29 mouse cellular contexts compared by ENCODE assay signal in genomic region chr2:154601324-154601723, GRCm38 (mm10). TPM values are rescaled to one million over a fixed set of nuclear protein-coding genes. Genes with fewer than 3 reads are reported as not detected.
DNase-seq lines count a peak whose midpoint lies in the region; ATAC-seq lines count a peak whose summit lies in the region.
"Had no signal": no experiment of that assay in that cellular context is flagged by ENCODE, and none has a peak within 500 bp of the region (broad histone marks: within the 10 kb centered on the region; RNA-seq: fewer than 3 reads in every experiment).

No protein-coding gene starts in this region.

- H3K27ac ChIP-seq in liver, embryonic 16.5 days (ENCODE audit: low read length) = no peak overlapping the region
- no peak overlapping the region for H3K27ac ChIP-seq in hindbrain, embryonic 11.5 days (ENCODE audit: low read depth, low read length)
- H3K27ac ChIP-seq: forebrain, embryonic 12.5 days; heart, adult 2 months; hindbrain, embryonic 15.5 days; midbrain, embryonic 13.5 days; neural tube, embryonic 13.5 days had no signal

- no peaks in the 10 kb centered on the region for H3K27me3 ChIP-seq in liver, embryonic 16.5 days (ENCODE audit: control insufficient read depth, insufficient read depth, low read depth, low read length)
- H3K27me3 ChIP-seq in hindbrain, embryonic 11.5 days (ENCODE audit: control insufficient read depth, insufficient read depth, low read length) = no peaks in the 10 kb centered on the region
- H3K27me3 ChIP-seq: heart, embryonic 12.5 days; hindbrain, embryonic 15.5 days had no signal

- DNase-seq in kidney, adult 8-10 months = peak; percentile 71 to 84
- no peak for DNase-seq in kidney, postnatal 4 days
- peak; percentile 71 for DNase-seq in adipocyte (ENCODE audit: low spot score)
- peak; percentile 76 for DNase-seq in fat pad, adult 2 months (ENCODE audit: extremely low read depth, low read depth, low spot score)
- no peak for DNase-seq in hindbrain, embryonic 11.5 days (ENCODE audit: low spot score)
- DNase-seq: adrenal gland, adult 2 months; adrenal gland, postnatal 36 days; B cell, adult 2 months; cerebellum, adult 18-20 months; cerebellum, postnatal 14 days; forebrain, postnatal 0 days; heart, adult 2 months; layer of hippocampus, adult 9-11 months; lung, adult 18-20 months; lung, postnatal 4 days; thymus, postnatal 4 days had no signal

- H3K4me3 ChIP-seq in liver, embryonic 16.5 days (ENCODE audit: low read depth, low read length) = no peak overlapping the region; the same call in 1 of the 2 replicates
- H3K4me3 ChIP-seq in hindbrain, embryonic 11.5 days (ENCODE audit: low read depth, low read length) = no peak overlapping the region
- H3K4me3 ChIP-seq: erythroblast, embryonic 14.5 days; forebrain, embryonic 12.5 days; heart, adult 2 months; heart, embryonic 12.5 days; hindbrain, embryonic 15.5 days; midbrain, embryonic 13.5 days; neural tube, embryonic 13.5 days had no signal

- H3K4me2 ChIP-seq in liver, embryonic 16.5 days (ENCODE audit: low read depth, low read length) = peak overlapping the region; percentile 1; the same call in 1 of the 2 replicates
- no peak overlapping the region for H3K4me2 ChIP-seq in hindbrain, embryonic 11.5 days (replicated peaks; ENCODE audit: low read depth, low read length)
- H3K4me2 ChIP-seq: forebrain, embryonic 12.5 days; heart, embryonic 12.5 days; hindbrain, embryonic 15.5 days; midbrain, embryonic 13.5 days; neural tube, embryonic 13.5 days had no signal

- peaks cover 19% of the 10 kb centered on the region for H3K4me1 ChIP-seq in liver, embryonic 16.5 days (ENCODE audit: control insufficient read depth, low read depth, low read length)
- H3K4me1 ChIP-seq in hindbrain, embryonic 11.5 days (replicated peaks; ENCODE audit: control insufficient read depth, insufficient read depth, low read length) = no peaks in the 10 kb centered on the region; the same call in 1 of the 2 replicates

- WGBS in liver, embryonic 16.5 days (ENCODE audit: insufficient replicate concordance) = 48% methylated on average over 3 of the region's 3 CpGs
- WGBS in hindbrain, embryonic 11.5 days = 81% methylated on average over 3 of the region's 3 CpGs

- H3K9me3 ChIP-seq in liver, embryonic 16.5 days (replicated peaks; ENCODE audit: control insufficient read depth, low read length) = no peaks in the 10 kb centered on the region
- H3K9me3 ChIP-seq in hindbrain, embryonic 11.5 days (ENCODE audit: control insufficient read depth, low read length) = no peaks in the 10 kb centered on the region
- H3K9me3 ChIP-seq: forebrain, embryonic 12.5 days; heart, embryonic 12.5 days; hindbrain, embryonic 15.5 days; midbrain, embryonic 13.5 days; neural tube, embryonic 13.5 days had no signal

- ATAC-seq in liver, embryonic 16.5 days (ENCODE audit: low read depth) = no peak
- ATAC-seq in hindbrain, embryonic 11.5 days (ENCODE audit: low FRiP score) = no peak
- ATAC-seq: forebrain, postnatal 0 days; inflammation-experienced regulatory T-cells, adult 6 months; lung, postnatal 0 days; midbrain, embryonic 13.5 days had no signal

- H3K36me3 ChIP-seq in liver, embryonic 16.5 days (ENCODE audit: control insufficient read depth, insufficient read depth) = no peaks in the 10 kb centered on the region
- no peaks in the 10 kb centered on the region for H3K36me3 ChIP-seq in hindbrain, embryonic 11.5 days (ENCODE audit: control insufficient read depth, insufficient read depth, low read length)
- H3K36me3 ChIP-seq: forebrain, embryonic 12.5 days; heart, embryonic 12.5 days; hindbrain, embryonic 15.5 days; midbrain, embryonic 13.5 days; neural tube, embryonic 13.5 days had no signal

- no peak overlapping the region for H3K9ac ChIP-seq in liver, embryonic 16.5 days (ENCODE audit: low read depth, low read length)
- no peak overlapping the region for H3K9ac ChIP-seq in hindbrain, embryonic 11.5 days (ENCODE audit: low read depth, low read length)
- H3K9ac ChIP-seq: forebrain, embryonic 12.5 days; forebrain, postnatal 0 days; heart, embryonic 12.5 days; hindbrain, embryonic 15.5 days; midbrain, embryonic 13.5 days; neural tube, embryonic 13.5 days had no signal

RNA-seq across cellular contexts. Expression of gene Pxmp4, which starts 2.2 kb away (rescaled TPM):
- polyA plus RNA-seq in liver, embryonic 16.5 days (2015; fragmentation: Nextera tagmentation; extraction: Ambion mirVana) = 43.0 and 44.9 TPM in 2 replicates
- polyA plus RNA-seq in hindbrain, embryonic 11.5 days (2014; fragmentation: Nextera tagmentation; extraction: Ambion mirVana) = 12.8 and 14.1 TPM in 2 replicates

RNA-seq across cellular contexts. Expression of gene Zfp341, which starts 11.8 kb away (rescaled TPM):
- polyA plus RNA-seq in liver, embryonic 16.5 days (2015; fragmentation: Nextera tagmentation; extraction: Ambion mirVana) = 1.7 and 2.3 TPM in 2 replicates
- 1.0 and 1.5 TPM in 2 replicates for polyA plus RNA-seq in hindbrain, embryonic 11.5 days (2014; fragmentation: Nextera tagmentation; extraction: Ambion mirVana)

RNA-seq across cellular contexts. Expression of gene 4930519P11Rik, which starts 11.9 kb away (rescaled TPM):
- 0.19 and 0.20 TPM in 2 replicates for polyA plus RNA-seq in liver, embryonic 16.5 days (2015; fragmentation: Nextera tagmentation; extraction: Ambion mirVana)
- polyA plus RNA-seq in hindbrain, embryonic 11.5 days (2014; fragmentation: Nextera tagmentation; extraction: Ambion mirVana) = 0.56 and 1.0 TPM in 2 replicates
- polyA plus RNA-seq: cortical plate, adult 2 months; embryonic facial prominence, embryonic 14.5 days; forebrain, embryonic 12.5 days; forebrain, postnatal 0 days; heart, postnatal 0 days; inflammation-experienced regulatory T-cells, adult 6 months; stomach, embryonic 14.5 days had no signal

RNA-seq across cellular contexts. Expression of gene E2f1, which starts 31.6 kb away (rescaled TPM):
- 9.8 and 14.5 TPM in 2 replicates for polyA plus RNA-seq in liver, embryonic 16.5 days (2015; fragmentation: Nextera tagmentation; extraction: Ambion mirVana)
- 13.0 and 16.9 TPM in 2 replicates for polyA plus RNA-seq in hindbrain, embryonic 11.5 days (2014; fragmentation: Nextera tagmentation; extraction: Ambion mirVana)

RNA-seq across cellular contexts. Expression of gene Necab3, which starts 42.6 kb away (rescaled TPM):
- polyA plus RNA-seq in liver, embryonic 16.5 days (2015; fragmentation: Nextera tagmentation; extraction: Ambion mirVana) = 0.44 and 0.73 TPM in 2 replicates
- polyA plus RNA-seq in hindbrain, embryonic 11.5 days (2014; fragmentation: Nextera tagmentation; extraction: Ambion mirVana) = 10.8 and 12.5 TPM in 2 replicates

Comparison
In these comparisons a context has a peak if more than half of its experiments do, and no peak if none do; other contexts are left out.
1. DNase-seq: peak in kidney, adult 8-10 months (2 of 2), adipocyte (single experiment) and fat pad, adult 2 months (single experiment); none in kidney, postnatal 4 days (0 of 2) and hindbrain, embryonic 11.5 days (single experiment).